Mouse (Mus musculus): ENCODE results near the gene Olfr521. TPM values are rescaled to one million over a fixed set of nuclear protein-coding genes. Genes with fewer than 3 reads are reported as not detected.

Olfr521 gene
- polyA plus RNA-seq, 1 experiment, result not detected

DNA sequence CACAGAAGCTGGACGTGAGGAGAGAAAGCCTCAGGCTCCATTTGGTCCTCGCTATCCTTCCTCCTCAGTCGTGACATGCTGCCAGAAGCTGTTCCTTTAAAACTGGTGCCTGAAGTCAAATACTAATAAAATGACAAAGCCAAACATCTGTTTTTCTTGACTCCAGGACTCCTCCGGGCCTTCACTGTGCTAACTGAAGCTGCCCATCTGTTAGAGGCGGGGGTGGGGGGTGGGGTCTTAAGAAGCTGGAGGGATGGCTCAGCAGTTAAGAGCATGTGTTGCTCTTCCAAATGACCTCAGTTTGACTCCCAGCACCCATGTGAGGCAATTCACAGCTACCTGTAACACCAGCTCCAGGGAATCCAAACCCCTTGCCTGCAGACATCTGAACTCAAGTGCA is 25.3 kb downstream of the Olfr521 start:
- Histone ChIP-seq H3K79me3 (ENCODE audit: low read depth) (no peaks in the 10 kb centered on the region), H3K4me3 (ENCODE audit: insufficient read depth, poor library complexity, severe bottlenecking) (no peak overlapping the region), H3K79me2 (ENCODE audit: control insufficient read depth, insufficient read depth) (no peaks in the 10 kb centered on the region), H3K36me3 (ENCODE audit: control insufficient read depth, insufficient read depth) (no peaks in the 10 kb centered on the region), H3ac (ENCODE audit: control insufficient read depth, insufficient read length, low read depth) (no peak overlapping the region), H3K27me3 (ENCODE audit: control insufficient read depth, insufficient read depth, insufficient read length) (peaks cover 14% of the 10 kb centered on the region)
- TF ChIP-seq FOSL1 (IDR thresholded peaks at IDR 0.05; ENCODE audit: insufficient read depth, low read length, poor library complexity, severe bottlenecking) (no peak), MYOD1 (IDR thresholded peaks at IDR 0.05; ENCODE audit: control insufficient read depth, insufficient read length, low read depth) (no peak), USF1 (IDR thresholded peaks at IDR 0.05; ENCODE audit: low read depth) (no peak), MAX (IDR thresholded peaks at IDR 0.05) (no peak), MYOG (IDR thresholded peaks at IDR 0.05; ENCODE audit: control insufficient read depth, extremely low read depth, insufficient read length) (no peak), CEBPB (IDR thresholded peaks at IDR 0.05; ENCODE audit: low read depth) (no peak), CTCF (IDR thresholded peaks at IDR 0.05; ENCODE audit: control insufficient read depth, insufficient read depth, insufficient read length) (no peak)

DNA sequence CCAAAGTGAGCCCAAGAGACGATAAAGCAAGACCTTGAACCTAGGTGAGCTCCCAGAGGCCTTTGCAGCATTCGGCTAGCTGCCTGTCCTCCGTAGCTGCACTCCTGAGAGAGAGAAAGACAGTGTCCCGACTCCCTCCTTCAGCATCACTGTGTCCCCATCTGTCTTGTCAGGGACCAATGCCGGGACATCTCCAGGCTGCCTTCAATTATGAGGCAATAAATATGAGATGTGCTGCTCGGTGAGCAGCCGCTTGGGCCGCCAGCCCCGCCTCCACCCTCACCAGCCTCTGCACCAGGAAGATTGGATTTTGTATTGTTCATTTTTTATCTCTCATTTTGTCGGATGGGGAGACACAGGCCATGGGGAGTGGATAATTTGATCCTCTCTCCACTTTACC is 27.5 kb downstream of the Olfr521 start:
- Histone ChIP-seq H3K79me3 (ENCODE audit: low read depth) (no peaks in the 10 kb centered on the region), H3K4me3 (ENCODE audit: insufficient read depth, poor library complexity, severe bottlenecking) (no peak overlapping the region), H3K27me3 (ENCODE audit: control insufficient read depth, insufficient read depth, insufficient read length) (peaks cover 14% of the 10 kb centered on the region), H3ac (ENCODE audit: control insufficient read depth, insufficient read length, low read depth) (no peak overlapping the region), H3K79me2 (ENCODE audit: control insufficient read depth, insufficient read depth) (no peaks in the 10 kb centered on the region), H3K36me3 (ENCODE audit: control insufficient read depth, insufficient read depth) (no peaks in the 10 kb centered on the region)
- no peak for TF ChIP-seq USF1 (IDR thresholded peaks at IDR 0.05; ENCODE audit: low read depth)
- TF ChIP-seq FOSL1 (IDR thresholded peaks at IDR 0.05; ENCODE audit: insufficient read depth, low read length, poor library complexity, severe bottlenecking), result no peak
- TF ChIP-seq MYOG (IDR thresholded peaks at IDR 0.05; ENCODE audit: control insufficient read depth, extremely low read depth, insufficient read length), result no peak
- no peak for TF ChIP-seq MAX (IDR thresholded peaks at IDR 0.05)
- TF ChIP-seq MYOD1 (IDR thresholded peaks at IDR 0.05; ENCODE audit: control insufficient read depth, insufficient read length, low read depth), result no peak
- TF ChIP-seq CEBPB (IDR thresholded peaks at IDR 0.05; ENCODE audit: low read depth), result no peak
- TF ChIP-seq CTCF (IDR thresholded peaks at IDR 0.05; ENCODE audit: control insufficient read depth, insufficient read depth, insufficient read length), result no peak

DNA sequence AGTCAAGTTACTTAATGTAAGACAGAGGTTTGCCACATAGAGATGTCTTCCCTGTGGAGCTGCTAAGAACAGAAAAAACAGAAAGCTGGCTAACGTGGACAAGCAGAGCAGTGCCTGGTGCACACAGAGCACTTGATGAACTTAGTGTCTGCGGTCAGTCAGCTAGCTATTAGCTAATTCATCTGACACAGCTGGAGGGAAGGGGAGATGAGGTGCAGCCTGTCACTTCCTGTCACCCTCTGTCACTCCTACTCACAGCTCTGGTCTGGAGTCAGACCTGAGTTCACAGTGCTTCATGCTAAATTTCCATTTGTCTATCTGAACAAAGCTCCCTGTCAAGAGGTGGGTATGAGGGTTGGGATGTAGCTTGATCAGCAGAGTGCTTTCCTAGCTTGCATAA is 30.8 kb downstream of the Olfr521 start:
- Histone ChIP-seq H3K36me3 (ENCODE audit: control insufficient read depth, insufficient read depth) (no peaks in the 10 kb centered on the region), H3ac (ENCODE audit: control insufficient read depth, insufficient read length, low read depth) (no peak overlapping the region), H3K79me2 (ENCODE audit: control insufficient read depth, insufficient read depth) (no peaks in the 10 kb centered on the region), H3K79me3 (ENCODE audit: low read depth) (no peaks in the 10 kb centered on the region), H3K4me3 (ENCODE audit: insufficient read depth, poor library complexity, severe bottlenecking) (no peak overlapping the region), H3K27me3 (ENCODE audit: control insufficient read depth, insufficient read depth, insufficient read length) (peaks cover 14% of the 10 kb centered on the region)
- TF ChIP-seq MAX (IDR thresholded peaks at IDR 0.05) (no peak), MYOD1 (IDR thresholded peaks at IDR 0.05; ENCODE audit: control insufficient read depth, insufficient read length, low read depth) (no peak), MYOG (IDR thresholded peaks at IDR 0.05; ENCODE audit: control insufficient read depth, extremely low read depth, insufficient read length) (no peak), CTCF (IDR thresholded peaks at IDR 0.05; ENCODE audit: control insufficient read depth, insufficient read depth, insufficient read length) (no peak), USF1 (IDR thresholded peaks at IDR 0.05; ENCODE audit: low read depth) (no peak), CEBPB (IDR thresholded peaks at IDR 0.05; ENCODE audit: low read depth) (no peak), FOSL1 (IDR thresholded peaks at IDR 0.05; ENCODE audit: insufficient read depth, low read length, poor library complexity, severe bottlenecking) (no peak)

DNA sequence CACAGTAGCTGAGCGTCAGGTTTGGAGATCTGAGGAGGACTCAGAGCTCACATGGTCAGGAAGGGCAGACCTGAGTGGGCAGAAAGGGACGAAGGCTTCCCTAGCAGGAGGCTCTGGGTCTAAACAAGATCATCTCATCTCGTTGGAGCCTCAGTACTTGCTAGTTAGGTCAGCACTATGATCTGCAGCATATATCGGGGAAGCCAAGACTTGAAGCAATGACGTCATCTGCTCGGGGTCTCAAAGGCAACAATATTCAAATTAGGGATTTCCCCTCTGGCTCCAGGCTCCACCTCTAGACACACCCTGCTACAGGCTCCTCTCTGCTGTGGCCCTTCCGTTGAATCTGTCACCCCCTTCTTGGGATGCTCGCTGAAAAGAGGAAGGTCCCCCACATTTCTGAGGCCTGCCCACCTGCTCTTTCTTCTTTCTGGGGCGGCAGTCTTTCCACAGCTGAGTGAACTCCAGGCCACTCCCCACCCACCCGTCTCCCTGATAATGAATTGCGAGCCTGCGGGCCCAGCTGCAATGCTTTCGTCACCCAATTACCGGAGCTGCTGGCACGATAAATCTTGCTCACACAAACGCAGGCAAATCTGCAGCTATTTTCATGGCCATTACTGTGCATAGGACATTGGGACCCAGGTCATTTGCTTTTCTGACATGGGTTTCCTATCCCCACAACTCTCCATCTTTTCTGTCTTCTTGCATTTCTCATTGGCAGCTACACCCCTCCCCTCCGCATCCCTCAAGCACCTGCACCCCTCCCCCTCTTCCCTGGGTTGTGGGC is 32.1 kb downstream of the Olfr521 start:
- Histone ChIP-seq H3ac (ENCODE audit: control insufficient read depth, insufficient read length, low read depth) (no peak overlapping the region), H3K79me2 (ENCODE audit: control insufficient read depth, insufficient read depth) (no peaks in the 10 kb centered on the region), H3K36me3 (ENCODE audit: control insufficient read depth, insufficient read depth) (no peaks in the 10 kb centered on the region), H3K79me3 (ENCODE audit: low read depth) (no peaks in the 10 kb centered on the region), H3K4me3 (ENCODE audit: insufficient read depth, poor library complexity, severe bottlenecking) (no peak overlapping the region), H3K27me3 (ENCODE audit: control insufficient read depth, insufficient read depth, insufficient read length) (peaks cover 11% of the 10 kb centered on the region)
- no peak for TF ChIP-seq USF1 (IDR thresholded peaks at IDR 0.05; ENCODE audit: low read depth)
- no peak for TF ChIP-seq CEBPB (IDR thresholded peaks at IDR 0.05; ENCODE audit: low read depth)
- TF ChIP-seq MYOD1 (IDR thresholded peaks at IDR 0.05; ENCODE audit: control insufficient read depth, insufficient read length, low read depth), result no peak
- TF ChIP-seq MAX (IDR thresholded peaks at IDR 0.05), result no peak
- no peak for TF ChIP-seq MYOG (IDR thresholded peaks at IDR 0.05; ENCODE audit: control insufficient read depth, extremely low read depth, insufficient read length)
- TF ChIP-seq CTCF (IDR thresholded peaks at IDR 0.05; ENCODE audit: control insufficient read depth, insufficient read depth, insufficient read length), result no peak
- TF ChIP-seq FOSL1 (IDR thresholded peaks at IDR 0.05; ENCODE audit: insufficient read depth, low read length, poor library complexity, severe bottlenecking), result no peak

GRCm38 (mm10) chr7:99796471-99796870 is 33.2 kb downstream of the Olfr521 start:
- no peaks in the 10 kb centered on the region for H3K79me2 ChIP-seq (ENCODE audit: control insufficient read depth, insufficient read depth)
- H3ac ChIP-seq (ENCODE audit: control insufficient read depth, insufficient read length, low read depth), result no peak overlapping the region
- no peak for TF ChIP-seq MAX (IDR thresholded peaks at IDR 0.05)
- no peak for TF ChIP-seq USF1 (IDR thresholded peaks at IDR 0.05; ENCODE audit: low read depth)
- no peak for TF ChIP-seq MYOD1 (IDR thresholded peaks at IDR 0.05; ENCODE audit: control insufficient read depth, insufficient read length, low read depth)
- no peak for TF ChIP-seq FOSL1 (IDR thresholded peaks at IDR 0.05; ENCODE audit: insufficient read depth, low read length, poor library complexity, severe bottlenecking)
- TF ChIP-seq CEBPB (IDR thresholded peaks at IDR 0.05; ENCODE audit: low read depth), result no peak
- no peak for TF ChIP-seq CTCF (IDR thresholded peaks at IDR 0.05; ENCODE audit: control insufficient read depth, insufficient read depth, insufficient read length)
- TF ChIP-seq MYOG (IDR thresholded peaks at IDR 0.05; ENCODE audit: control insufficient read depth, extremely low read depth, insufficient read length), result no peak
- no peaks in the 10 kb centered on the region for H3K36me3 ChIP-seq (ENCODE audit: control insufficient read depth, insufficient read depth)
- no peak overlapping the region for H3K4me3 ChIP-seq (ENCODE audit: insufficient read depth, poor library complexity, severe bottlenecking)
- peaks cover under 1% of the 10 kb centered on the region for H3K27me3 ChIP-seq (ENCODE audit: control insufficient read depth, insufficient read depth, insufficient read length)
- H3K79me3 ChIP-seq (ENCODE audit: low read depth), result no peaks in the 10 kb centered on the region
